Mouse (Mus musculus) liver, embryonic 11.5 days (tissue): Measurements from ENCODE around the gene Ankrd66. TPM values are rescaled to one million over a fixed set of nuclear protein-coding genes. Genes with fewer than 3 reads are reported as not detected.

Experiments used
- ATAC-seq: fragments of 200-750 bp; cut with Nextera tagmentation; replicated peaks from 2 replicates; pipeline ENCODE4 v1.8.0; 2017; ENCODE audit warnings: moderate number of reproducible peaks, mild to moderate bottlenecking, moderate TSS enrichment, moderate library complexity; ENCODE audit not compliant: low FRiP score
- DNase-seq: peaks from one replicate; pipeline ENCODE4 v3.0.0-alpha.2; 2017; ENCODE audit warnings: low spot score
- H3K27ac ChIP-seq: fragments of 300-500 bp; sonication (generic); 2 replicates; pipeline ENCODE4 v1.5.1; 2014; ENCODE audit warnings: mild to moderate bottlenecking, low read depth, low read length, control low read depth
- H3K27me3 ChIP-seq: fragments of 300-500 bp; sonication (generic); replicated peaks from 2 replicates; pipeline ENCODE4 v1.6.1; 2014; ENCODE audit warnings: low read length, mixed read lengths; ENCODE audit not compliant: control insufficient read depth, insufficient read depth
- H3K36me3 ChIP-seq: fragments of 300-500 bp; sonication (generic); 2 replicates; pipeline ENCODE4 v1.6.1; 2014; ENCODE audit warnings: mild to moderate bottlenecking, low read length, moderate library complexity, mixed read lengths; ENCODE audit not compliant: control insufficient read depth, insufficient read depth
- H3K4me1 ChIP-seq: fragments of 300-500 bp; sonication (generic); replicated peaks from 2 replicates; pipeline ENCODE4 v1.6.1; 2014; ENCODE audit warnings: low read length, mixed read lengths; ENCODE audit not compliant: control insufficient read depth, insufficient read depth
- H3K4me2 ChIP-seq: fragments of 300-500 bp; sonication (generic); 2 replicates; pipeline ENCODE4 v1.6.1; 2014; ENCODE audit warnings: mild to moderate bottlenecking, control low read depth, moderate library complexity
- H3K4me3 ChIP-seq: fragments of 300-500 bp; sonication (generic); 2 replicates; pipeline ENCODE4 v1.5.1; 2014; ENCODE audit warnings: low read depth, low read length, control low read depth
- H3K9ac ChIP-seq: fragments of 300-500 bp; sonication (generic); 2 replicates; pipeline ENCODE4 v1.6.1; 2014; ENCODE audit warnings: low read depth, low read length, control low read depth
- H3K9me3 ChIP-seq: fragments of 300-500 bp; sonication (generic); 2 replicates; pipeline ENCODE4 v1.6.1; 2016; ENCODE audit warnings: low read length, inconsistent platforms, mixed read lengths; ENCODE audit not compliant: control insufficient read depth
- WGBS: fragments of 180-500 bp; shearing (Covaris S2); extraction: QIAGEN DNeasy Blood & Tissue Kit; methylation state at CpG from one replicate; pipeline ENCODE4 v1.1.7; 2014; 5-methylcytosine and 5-hydroxymethylcytosine counted together
- polyA plus RNA-seq: library from polyadenylated mRNA; unstranded; fragments of >200 nt; fragmentation: Nextera tagmentation; extraction: Ambion mirVana; gene quantifications from 2 replicates; pipeline ENCODE4 v1.2.1, GENCODE M21; 2014

Ankrd66 gene
- 0.14 TPM in 1 of 2 replicates, not detected in the other for polyA plus RNA-seq

DNA sequence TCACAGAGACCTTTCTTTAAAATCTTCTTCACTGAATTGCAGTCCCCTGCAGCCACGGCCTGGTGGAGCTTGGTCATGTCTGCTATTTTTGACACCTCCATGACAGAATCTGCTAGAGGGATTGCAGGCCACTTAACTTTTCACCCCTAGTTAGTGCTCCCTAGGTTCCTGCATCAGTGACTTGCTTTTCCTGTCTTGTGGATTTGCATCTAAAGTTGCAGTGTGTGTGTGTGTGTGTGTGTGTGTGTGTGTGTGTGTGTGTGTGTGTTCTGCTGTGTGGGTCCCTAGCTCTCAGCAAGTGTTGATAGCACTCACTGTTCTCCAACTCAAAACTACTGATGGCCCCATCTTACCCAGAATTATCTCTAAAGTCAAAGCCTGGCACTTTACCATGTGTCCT, at the start of gene Ankrd66:
Ankrd66 (minus strand) TSS at position 101 of the 400 bp plus-strand sequence.
- H3K36me3 ChIP-seq = no peaks in the 10 kb centered on the region
- no peaks in the 10 kb centered on the region for H3K27me3 ChIP-seq
- no peak within 1 kb of the TSS for H3K4me2 ChIP-seq
- no peaks in the 10 kb centered on the region for H3K9me3 ChIP-seq
- H3K9ac ChIP-seq = no peak within 1 kb of the TSS
- 30% methylated on average over 1 of the region's 1 CpGs for WGBS
- ATAC-seq (no peak), DNase-seq (no peak)
- H3K4me1 ChIP-seq = no peaks in the 10 kb centered on the region
- no peak within 1 kb of the TSS for H3K27ac ChIP-seq
- H3K4me3 ChIP-seq = no peak within 1 kb of the TSS

DNA sequence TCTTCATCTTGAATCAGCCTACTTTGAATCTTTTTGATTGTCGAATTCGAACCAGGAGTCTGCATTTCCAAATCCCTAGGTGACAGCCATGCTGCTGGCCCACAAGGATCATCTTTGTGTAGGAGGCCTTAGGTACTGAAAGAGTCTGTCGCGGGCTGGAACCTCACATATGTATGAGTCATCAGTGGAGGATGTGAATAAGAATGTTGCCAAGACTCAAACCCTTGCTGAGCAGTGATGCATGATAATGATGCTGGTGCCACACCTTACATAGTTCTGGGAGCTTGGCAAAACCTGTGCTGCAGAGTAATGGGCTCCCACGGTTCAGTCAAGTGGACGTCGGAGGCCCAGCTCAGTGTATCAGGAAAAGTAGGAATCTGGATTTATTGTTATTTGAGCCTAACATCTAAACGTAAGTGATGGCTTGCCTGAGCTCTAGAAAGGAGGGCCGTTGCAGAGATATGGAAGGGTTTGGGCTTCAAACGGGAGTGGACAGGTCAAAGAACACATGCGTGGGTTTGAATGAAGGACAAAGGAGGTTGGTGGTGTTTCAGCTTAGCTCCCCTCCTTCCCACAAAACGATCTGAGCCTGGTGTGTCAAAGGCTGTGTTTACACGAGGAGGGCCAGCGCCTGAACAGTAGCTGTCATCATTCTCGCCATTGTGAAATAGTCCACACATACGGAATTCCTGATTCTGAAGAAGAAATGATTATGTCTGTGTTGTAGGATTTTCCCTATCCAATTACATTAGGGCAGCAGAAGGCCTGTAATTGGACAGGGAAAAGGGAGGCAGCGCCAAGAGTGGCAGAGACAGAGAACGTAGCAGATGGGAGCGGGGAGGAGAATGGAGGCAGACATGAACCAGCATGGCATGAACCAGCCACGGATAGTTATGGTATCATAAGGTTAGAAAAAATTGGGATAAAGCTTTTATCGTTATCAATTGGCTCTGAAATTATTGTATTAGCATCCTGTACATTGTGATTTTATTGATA, 49.2 kb upstream of the Ankrd66 start:
- DNase-seq = no peak
- WGBS = 79% methylated on average over 21 of the region's 21 CpGs
- no peak overlapping the region for H3K27ac ChIP-seq
- H3K36me3 ChIP-seq = no peaks in the 10 kb centered on the region
- no peak overlapping the region for H3K9ac ChIP-seq
- H3K4me3 ChIP-seq = no peak overlapping the region
- no peak overlapping the region for H3K4me2 ChIP-seq
- ATAC-seq = no peak
- H3K4me1 ChIP-seq = no peaks in the 10 kb centered on the region
- H3K27me3 ChIP-seq = no peaks in the 10 kb centered on the region
- H3K9me3 ChIP-seq = no peaks in the 10 kb centered on the region

DNA sequence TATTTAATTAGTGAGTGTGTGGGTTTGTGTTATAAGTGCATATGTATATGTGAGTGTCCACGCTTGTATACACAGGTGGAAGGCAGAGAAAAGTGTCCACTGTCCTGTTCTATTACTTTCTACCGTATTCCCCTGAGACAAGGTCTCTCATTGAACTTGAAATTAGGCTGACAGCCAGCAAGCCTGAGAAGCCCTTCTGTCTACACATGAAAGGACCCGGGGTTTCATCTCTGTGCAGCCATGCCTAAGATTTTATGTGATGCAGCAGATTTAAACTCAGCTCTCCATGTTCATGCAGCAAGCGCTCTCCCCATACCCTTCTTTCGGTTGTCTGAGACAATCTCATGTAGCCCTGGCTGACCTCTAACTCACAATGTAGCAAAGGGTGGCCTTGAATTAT, 47.1 kb upstream of the Ankrd66 start:
- Histone ChIP-seq H3K27ac (no peak overlapping the region), H3K4me1 (no peaks in the 10 kb centered on the region), H3K9ac (no peak overlapping the region), H3K36me3 (no peaks in the 10 kb centered on the region), H3K9me3 (no peaks in the 10 kb centered on the region), H3K4me2 (no peak overlapping the region), H3K27me3 (no peaks in the 10 kb centered on the region), H3K4me3 (no peak overlapping the region)
- no peak for ATAC-seq
- 83% methylated on average over 5 of the region's 5 CpGs for WGBS
- no peak for DNase-seq

DNA sequence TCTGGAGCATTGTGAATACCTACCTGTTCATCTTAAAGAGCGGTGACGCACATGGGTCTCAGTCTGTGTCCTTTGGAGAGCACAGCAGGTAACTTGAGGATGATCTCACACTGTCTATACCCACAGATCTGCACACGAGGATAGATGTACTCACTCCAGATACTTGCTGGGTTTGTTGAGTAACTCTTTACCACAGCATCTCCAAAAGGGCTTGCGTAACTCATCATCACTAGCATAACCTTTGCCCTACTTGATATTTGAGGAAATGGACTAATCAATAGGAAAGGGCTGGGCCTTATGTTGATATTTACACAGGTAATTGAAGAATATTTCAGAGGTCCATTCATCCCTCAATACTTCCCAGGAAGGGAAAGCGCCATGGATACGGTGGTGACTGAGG, 46.3 kb upstream of the Ankrd66 start:
- no peak overlapping the region for H3K4me2 ChIP-seq
- H3K9ac ChIP-seq = no peak overlapping the region
- no peaks in the 10 kb centered on the region for H3K4me1 ChIP-seq
- 84% methylated on average over 6 of the region's 6 CpGs for WGBS
- H3K36me3 ChIP-seq = no peaks in the 10 kb centered on the region
- H3K9me3 ChIP-seq = no peaks in the 10 kb centered on the region
- ATAC-seq = no peak
- H3K27me3 ChIP-seq = no peaks in the 10 kb centered on the region
- H3K4me3 ChIP-seq = no peak overlapping the region
- no peak for DNase-seq
- no peak overlapping the region for H3K27ac ChIP-seq

DNA sequence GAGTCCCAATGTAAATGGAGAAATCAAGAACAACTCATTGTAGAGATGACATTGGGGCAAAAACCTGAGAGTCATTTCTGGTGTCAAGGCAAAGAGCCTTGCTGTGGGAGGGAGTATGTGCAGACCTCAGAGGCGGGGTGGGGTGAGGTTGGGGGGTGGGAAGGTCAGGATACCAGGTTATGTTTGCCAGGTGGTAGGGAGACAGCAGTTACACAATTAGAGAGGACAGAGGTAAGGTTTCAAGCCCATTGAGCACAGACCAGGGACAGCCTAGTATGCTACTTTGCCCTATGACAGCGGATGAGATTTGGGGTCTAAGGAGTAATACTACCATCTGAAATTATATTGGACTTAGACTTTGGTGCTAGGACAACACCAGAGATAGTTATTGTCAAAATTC, 43.8 kb upstream of the Ankrd66 start:
- Histone ChIP-seq H3K4me2 (no peak overlapping the region), H3K9me3 (no peaks in the 10 kb centered on the region), H3K4me3 (no peak overlapping the region), H3K36me3 (no peaks in the 10 kb centered on the region), H3K9ac (no peak overlapping the region), H3K4me1 (no peaks in the 10 kb centered on the region), H3K27ac (no peak overlapping the region), H3K27me3 (no peaks in the 10 kb centered on the region)
- 0 out of 2 replicates have a peak, but pooled peaks have one; percentile 34 for ATAC-seq
- 64% methylated on average over 2 of the region's 2 CpGs for WGBS
- DNase-seq = no peak

DNA sequence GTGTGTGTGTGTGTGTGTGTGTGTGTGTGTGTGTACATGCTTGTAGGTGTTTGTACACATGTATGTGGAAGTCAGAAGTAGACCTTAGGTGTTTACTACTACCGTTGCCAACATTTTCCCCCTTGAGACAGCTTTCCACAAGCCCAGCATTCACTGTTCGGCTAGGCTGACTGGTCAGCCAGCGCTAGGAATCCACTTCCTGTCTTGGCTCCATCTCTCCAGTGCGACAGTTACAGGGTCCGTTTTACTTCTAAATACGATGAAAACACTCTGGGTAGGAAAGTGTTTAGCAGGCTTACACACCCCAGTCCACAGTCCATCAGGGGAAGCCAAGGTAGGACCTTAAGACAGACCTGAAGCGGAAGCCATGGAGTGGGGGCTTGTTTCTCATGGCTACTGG, 41.3 kb upstream of the Ankrd66 start:
- Histone ChIP-seq H3K27ac (no peak overlapping the region), H3K36me3 (no peaks in the 10 kb centered on the region), H3K4me2 (no peak overlapping the region), H3K9ac (no peak overlapping the region), H3K4me1 (no peaks in the 10 kb centered on the region), H3K4me3 (no peak overlapping the region), H3K27me3 (no peaks in the 10 kb centered on the region), H3K9me3 (no peaks in the 10 kb centered on the region)
- DNase-seq = no peak
- WGBS = 68% methylated on average over 7 of the region's 7 CpGs
- ATAC-seq = no peak

DNA sequence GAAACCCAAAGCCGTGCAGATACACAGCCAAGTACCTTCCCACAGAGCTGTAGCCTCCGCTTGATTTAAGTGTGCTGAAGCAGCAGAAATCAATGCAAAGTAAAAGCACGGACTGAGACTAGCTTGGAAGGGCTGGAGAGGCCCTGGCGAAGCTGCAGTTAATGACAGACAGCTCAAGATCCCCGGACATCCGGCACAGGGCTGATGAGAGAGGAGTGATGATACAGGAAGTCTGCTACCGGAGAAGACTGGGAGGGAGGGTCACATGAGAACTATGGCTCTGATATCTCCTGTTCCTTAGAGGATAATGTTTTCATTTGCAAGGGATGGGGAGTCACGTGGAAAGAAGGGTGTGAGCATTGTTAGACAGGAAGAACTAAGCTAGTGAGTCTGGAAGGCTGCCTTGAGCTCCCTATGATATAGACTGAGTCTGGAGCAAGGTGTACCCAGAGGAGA, 37.6 kb upstream of the Ankrd66 start:
- DNase-seq (no peak), ATAC-seq (peak; percentile 39; the same call in 1 of the 2 replicates)
- 36% methylated on average over 8 of the region's 8 CpGs for WGBS
- Histone ChIP-seq H3K9ac (no peak overlapping the region), H3K27me3 (no peaks in the 10 kb centered on the region), H3K4me1 (no peaks in the 10 kb centered on the region), H3K27ac (no peak overlapping the region), H3K36me3 (no peaks in the 10 kb centered on the region), H3K4me2 (no peak overlapping the region), H3K9me3 (no peaks in the 10 kb centered on the region), H3K4me3 (no peak overlapping the region)

DNA sequence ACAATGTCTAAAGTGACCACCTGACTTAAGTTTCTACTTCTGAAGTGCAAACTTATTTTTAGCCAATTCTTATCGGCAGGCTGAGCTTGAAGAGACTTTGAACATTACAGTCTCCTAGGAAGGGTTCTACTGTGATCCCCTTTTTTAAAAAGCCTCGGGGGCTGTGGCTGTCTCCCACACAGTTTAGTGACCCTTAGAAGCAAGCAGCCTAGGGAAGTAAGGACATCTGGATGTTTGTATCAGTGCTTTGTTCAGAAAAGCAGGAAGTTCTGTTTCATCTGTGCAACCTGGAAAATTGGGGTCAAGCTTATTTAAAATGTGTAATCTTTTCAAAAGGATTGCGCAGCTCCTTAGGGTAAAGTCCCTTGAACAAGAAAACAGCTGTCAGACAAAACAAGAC, 37.0 kb upstream of the Ankrd66 start:
- DNase-seq = no peak
- Histone ChIP-seq H3K4me3 (no peak overlapping the region), H3K27ac (no peak overlapping the region)

More for the DNA sequence above, 37.0 kb upstream of the Ankrd66 start:
- WGBS = 42% methylated on average over 3 of the region's 3 CpGs
- Histone ChIP-seq H3K4me1 (no peaks in the 10 kb centered on the region), H3K9me3 (no peaks in the 10 kb centered on the region), H3K9ac (no peak overlapping the region), H3K4me2 (no peak overlapping the region), H3K36me3 (no peaks in the 10 kb centered on the region), H3K27me3 (no peaks in the 10 kb centered on the region)
- no peak for ATAC-seq
